ENCODE assay signal across 8 mouse cellular contexts in the genomic region with DNA sequence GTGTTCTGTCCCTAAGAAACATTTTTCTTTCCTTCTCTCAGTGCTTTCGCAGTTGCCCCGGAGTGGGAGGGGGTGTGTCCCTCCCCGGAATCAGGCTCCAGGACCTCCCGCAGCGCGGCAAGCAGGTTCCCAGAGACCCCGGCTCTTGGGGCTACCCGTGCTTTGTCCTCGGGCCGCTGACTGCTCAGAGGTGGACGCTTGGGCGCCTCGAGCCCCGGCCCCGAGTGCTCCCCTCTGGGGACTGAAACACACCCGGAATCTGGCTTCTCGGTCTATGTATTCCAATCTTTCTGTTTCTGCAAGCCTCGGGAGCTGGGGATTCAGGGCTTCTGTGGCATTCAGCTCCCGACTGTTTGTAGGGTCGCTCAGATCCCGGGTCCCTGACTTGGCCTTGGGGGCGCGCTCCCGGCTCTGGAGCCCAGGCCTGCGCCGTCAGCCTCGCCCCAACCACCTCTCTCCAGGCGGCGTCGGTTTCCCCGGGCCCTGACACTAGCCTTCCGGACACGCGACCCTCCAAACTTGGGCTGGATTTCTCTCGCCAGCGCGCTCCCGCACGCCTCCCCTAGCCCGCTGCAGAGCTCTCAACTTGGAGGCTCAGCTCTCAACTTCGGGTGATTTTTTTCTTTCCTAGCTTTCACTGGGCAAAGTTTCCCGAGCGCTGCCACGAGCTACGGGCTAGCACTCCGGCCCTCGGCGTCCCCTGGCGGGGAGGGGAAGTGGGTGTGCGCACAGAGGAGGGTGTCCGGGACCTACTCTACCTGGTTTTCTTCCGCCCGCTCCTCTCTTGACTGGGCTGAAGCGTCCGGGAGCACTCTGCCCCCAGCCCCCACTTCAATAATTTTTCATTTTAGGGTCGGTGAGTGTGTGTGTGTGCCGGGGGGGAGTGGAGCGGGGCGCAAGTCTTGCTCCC. TPM values are rescaled to one million over a fixed set of nuclear protein-coding genes. Genes with fewer than 3 reads are reported as not detected.
DNase-seq lines count a peak whose midpoint lies in the region; ATAC-seq lines count a peak whose summit lies in the region.

No protein-coding gene starts in this region.

- peak overlapping the region; percentile 92 for H3K27ac ChIP-seq in intestine, embryonic 16.5 days (ENCODE audit: low read length)
- H3K27ac ChIP-seq in lung, embryonic 15.5 days = peak overlapping the region; percentile 94
- H3K27ac ChIP-seq in neural tube, embryonic 14.5 days (ENCODE audit: low read depth, low read length) = peak overlapping the region; percentile 99

- no peaks in the 10 kb centered on the region for H3K36me3 ChIP-seq in intestine, embryonic 16.5 days (ENCODE audit: control insufficient read depth, insufficient read depth, low read length)
- H3K36me3 ChIP-seq in lung, embryonic 15.5 days = no peaks in the 10 kb centered on the region
- H3K36me3 ChIP-seq in neural tube, embryonic 14.5 days (ENCODE audit: control insufficient read depth, insufficient read depth, low read length) = no peaks in the 10 kb centered on the region

- ATAC-seq in intestine, embryonic 16.5 days = peak; percentile 76
- ATAC-seq in lung, embryonic 15.5 days (ENCODE audit: borderline replicate concordance, extremely low read depth, low FRiP score, low TSS enrichment) = peak; percentile 47
- peak; percentile 43 for ATAC-seq in neural tube, embryonic 14.5 days (ENCODE audit: low read depth)

- DNase-seq in cerebellum, postnatal 14 days = peak; percentile 47 to 51
- DNase-seq in cerebellum, postnatal 36 days = no peak
- peak; percentile 73 to 80 for DNase-seq in adrenal gland, postnatal 36 days
- DNase-seq in forelimb bud, embryonic 11.5 days (ENCODE audit: low read depth, low spot score) = peak; percentile 70
- DNase-seq in thymus, postnatal 14 days = peak; percentile 60

- H3K4me3 ChIP-seq in intestine, embryonic 16.5 days (ENCODE audit: low read length) = peak overlapping the region; percentile 70
- H3K4me3 ChIP-seq in lung, embryonic 15.5 days = peak overlapping the region; percentile 71
- peak overlapping the region; percentile 88 for H3K4me3 ChIP-seq in neural tube, embryonic 14.5 days (ENCODE audit: low read depth, low read length)

- H3K9ac ChIP-seq in intestine, embryonic 16.5 days (ENCODE audit: low read depth, low read length) = peak overlapping the region; percentile 82
- peak overlapping the region; percentile 72 for H3K9ac ChIP-seq in lung, embryonic 15.5 days
- peak overlapping the region; percentile 98 for H3K9ac ChIP-seq in neural tube, embryonic 14.5 days (replicated peaks; ENCODE audit: low read depth, low read length)

- no peaks in the 10 kb centered on the region for H3K9me3 ChIP-seq in intestine, embryonic 16.5 days (ENCODE audit: control insufficient read depth, low read length)
- H3K9me3 ChIP-seq in lung, embryonic 15.5 days = no peaks in the 10 kb centered on the region
- no peaks in the 10 kb centered on the region for H3K9me3 ChIP-seq in neural tube, embryonic 14.5 days (ENCODE audit: control insufficient read depth, low read length)

- H3K4me1 ChIP-seq in intestine, embryonic 16.5 days (ENCODE audit: control insufficient read depth, insufficient read depth, low read length) = peaks cover 20% of the 10 kb centered on the region
- peaks cover 36% of the 10 kb centered on the region for H3K4me1 ChIP-seq in lung, embryonic 15.5 days
- 0 out of 2 replicates have a peak, but pooled peaks cover 4% of the 10 kb centered on the region for H3K4me1 ChIP-seq in neural tube, embryonic 14.5 days (ENCODE audit: control insufficient read depth, insufficient read depth, low read length)

- peak overlapping the region; percentile 99 for H3K4me2 ChIP-seq in intestine, embryonic 16.5 days (ENCODE audit: low read depth, low read length)
- peak overlapping the region; percentile 93 for H3K4me2 ChIP-seq in lung, embryonic 15.5 days
- peak overlapping the region; percentile 80 for H3K4me2 ChIP-seq in neural tube, embryonic 14.5 days (ENCODE audit: low read depth, low read length)

- WGBS in intestine, embryonic 16.5 days = under 1% methylated on average over 58 of the region's 59 CpGs
- under 1% methylated on average over 58 of the region's 59 CpGs for WGBS in lung, embryonic 15.5 days
- WGBS in neural tube, embryonic 14.5 days = under 1% methylated on average over 59 of the region's 59 CpGs

- H3K27me3 ChIP-seq in intestine, embryonic 16.5 days (replicated peaks; ENCODE audit: control insufficient read depth, insufficient read depth, low read length) = no peaks in the 10 kb centered on the region; the same call in 1 of the 2 replicates
- H3K27me3 ChIP-seq in lung, embryonic 15.5 days = peaks cover 32% of the 10 kb centered on the region
- no peaks in the 10 kb centered on the region for H3K27me3 ChIP-seq in neural tube, embryonic 14.5 days (ENCODE audit: control insufficient read depth, insufficient read depth, low read length)

RNA-seq across cellular contexts. Expression of a gene that starts 0.8 kb away (rescaled TPM):
- total RNA-seq in adrenal gland, postnatal 36 days (2021) = 1 to 10 TPM; 4.9 to 5.4 TPM
- 13.1 and 14.8 TPM in 2 replicates for polyA plus RNA-seq in intestine, embryonic 16.5 days (2015; fragmentation: Nextera tagmentation; extraction: Ambion mirVana)
- 15.4 and 15.8 TPM in 2 replicates for polyA plus RNA-seq in lung, embryonic 15.5 days (2015; fragmentation: Nextera tagmentation; extraction: Ambion mirVana)
- polyA plus RNA-seq in neural tube, embryonic 14.5 days (2014; fragmentation: Nextera tagmentation; extraction: Ambion mirVana) = 143 and 145 TPM in 2 replicates

RNA-seq across cellular contexts. Expression of a gene that starts 2.2 kb away (rescaled TPM):
- not detected for total RNA-seq in adrenal gland, postnatal 36 days (2021)
- polyA plus RNA-seq in intestine, embryonic 16.5 days (2015; fragmentation: Nextera tagmentation; extraction: Ambion mirVana) = not detected in 2 replicates
- not detected in 2 replicates for polyA plus RNA-seq in lung, embryonic 15.5 days (2015; fragmentation: Nextera tagmentation; extraction: Ambion mirVana)
- not detected in 2 replicates for polyA plus RNA-seq in neural tube, embryonic 14.5 days (2014; fragmentation: Nextera tagmentation; extraction: Ambion mirVana)

Comparison
In these comparisons a context has a peak if more than half of its experiments do, and no peak if none do; other contexts are left out.
1. DNase-seq: peak in cerebellum, postnatal 14 days (2 of 2), adrenal gland, postnatal 36 days (2 of 2), forelimb bud, embryonic 11.5 days (single experiment) and thymus, postnatal 14 days (single experiment); none in cerebellum, postnatal 36 days (0 of 2).
2. Peak in every context shown above with its lines, with median percentiles within 50 percentile points of each other: ATAC-seq, H3K27ac ChIP-seq, H3K4me2 ChIP-seq, H3K4me3 ChIP-seq and H3K9ac ChIP-seq.